Mouse (Mus musculus) thymus, adult 2 months (tissue): ENCODE measurements at regions not wholly inside any gene's neighbourhood (a gene's known extent, or its start where the extent isn't known, plus 50 kb on each side); places are given as distances from the start of the nearest gene placed in this dataset.

Experiments
- CTCF ChIP-seq: fragments of 200-500 bp; IDR thresholded peaks from 2 replicates; pipeline ENCODE4 v1.5.1; 2012; ENCODE audit warnings: mild to moderate bottlenecking, control low read depth, low read length, moderate library complexity, borderline replicate concordance; ENCODE audit not compliant: control insufficient read depth, poor library complexity, insufficient read depth; ENCODE audit errors: extremely low read depth
- POLR2A ChIP-seq: fragments of 200-500 bp; IDR thresholded peaks from 2 replicates; pipeline ENCODE4 v1.6.1; 2012; ENCODE audit warnings: mild to moderate bottlenecking, low read length, control low read depth, moderate library complexity; ENCODE audit not compliant: control insufficient read depth, poor library complexity, insufficient read depth; ENCODE audit errors: extremely low read depth

DNA sequence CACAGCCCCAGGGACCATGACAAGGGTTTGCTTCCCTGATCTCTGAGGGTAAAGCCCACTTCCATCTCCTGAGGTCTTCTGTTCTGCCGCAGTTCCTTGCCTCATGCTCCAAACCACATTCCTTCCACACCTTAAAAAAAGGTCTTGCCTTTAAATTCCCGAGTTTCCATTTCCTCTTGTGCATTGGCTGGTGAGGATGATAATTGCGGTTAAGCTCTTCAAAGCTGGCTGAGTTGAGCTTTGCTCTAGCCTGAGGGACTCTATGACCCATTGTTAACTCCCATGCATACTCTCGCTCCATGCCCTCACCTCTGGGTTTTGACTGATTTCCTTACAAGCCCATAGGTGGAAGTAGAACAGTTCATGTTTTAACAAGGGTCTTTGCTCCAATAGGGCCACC lies 112.9 kb downstream of the Gm10260 start:
- TF ChIP-seq CTCF: no peak
- TF ChIP-seq POLR2A: no peak
